12 mouse cellular contexts compared by ENCODE assay signal in genomic region chrX:152834940-152835339, GRCm38 (mm10). TPM values are rescaled to one million over a fixed set of nuclear protein-coding genes. Genes with fewer than 3 reads are reported as not detected.
DNase-seq lines count a peak whose midpoint lies in the region; ATAC-seq and TF ChIP-seq lines count a peak whose summit lies in the region.
"Not testable (repeated sequence)": the region's sequence is repeated elsewhere in the genome, so short reads cannot be mapped to it uniquely, and the experiment has no call there.
"Had no signal": no experiment of that assay in that cellular context is flagged by ENCODE, and none has a peak within 500 bp of the region (broad histone marks: within the 10 kb centered on the region; RNA-seq: fewer than 3 reads in every experiment).

No protein-coding gene starts in this region.

- ATAC-seq in limb, embryonic 14.5 days (ENCODE audit: low FRiP score, low read depth); midbrain, postnatal 0 days (ENCODE audit: low FRiP score): not testable (repeated sequence)

- DNase-seq in MEL-GATA-1-ER (ENCODE audit: extremely low read depth, low read depth): peak; percentile 10
- DNase-seq in c-Kit-positive CD71-positive TER-119-positive erythroid progenitor cells, embryonic 14.5 days (ENCODE audit: low spot score): peak; percentile 3
- peak; percentile 12 for DNase-seq in embryonic facial prominence, embryonic 10.5 days (ENCODE audit: low spot score)
- peak; percentile 2 to 34 for DNase-seq in heart, postnatal 14 days
- peak; percentile 9 for DNase-seq in kidney, postnatal 10 days
- peak; percentile 52 for DNase-seq in limb, embryonic 14.5 days (ENCODE audit: low spot score)
- DNase-seq in midbrain, postnatal 0 days (ENCODE audit: low spot score): peak; percentile 63
- DNase-seq in skeletal muscle tissue, adult 2 months (ENCODE audit: low read depth, low spot score): peak; percentile 0

- 26% methylated on average over 5 of the region's 5 CpGs for WGBS in embryonic facial prominence, embryonic 10.5 days
- 23% methylated on average over 5 of the region's 5 CpGs for WGBS in limb, embryonic 14.5 days
- WGBS in midbrain, postnatal 0 days: 27% methylated on average over 5 of the region's 5 CpGs

- not testable (repeated sequence) for H3K36me3 ChIP-seq in embryonic facial prominence, embryonic 10.5 days (replicated peaks); limb, embryonic 14.5 days (ENCODE audit: control insufficient read depth, insufficient read depth, low read length); midbrain, postnatal 0 days (ENCODE audit: insufficient read depth, low read length)

- not testable (repeated sequence) for H3K9ac ChIP-seq in limb, embryonic 14.5 days (ENCODE audit: low read depth, low read length, severe bottlenecking); midbrain, postnatal 0 days (replicated peaks; ENCODE audit: low read length, poor library complexity, severe bottlenecking)

- H3K27me3 ChIP-seq in embryonic facial prominence, embryonic 10.5 days (replicated peaks; ENCODE audit: low read depth, poor library complexity, severe bottlenecking): peaks cover 14% of the 10 kb centered on the region
- not testable (repeated sequence) for H3K27me3 ChIP-seq in limb, embryonic 14.5 days (ENCODE audit: control insufficient read depth, insufficient read depth, low read length); midbrain, postnatal 0 days (ENCODE audit: insufficient read depth, low read length)

- TF ChIP-seq CTCF in midbrain, postnatal 0 days (IDR thresholded peaks at IDR 0.05): peak; percentile 80

- intact Hi-C loops in heart, postnatal 14 days (cut with DNase I): not testable (repeated sequence)

- not testable (repeated sequence) for H3K4me3 ChIP-seq in embryonic facial prominence, embryonic 10.5 days; limb, embryonic 14.5 days (replicated peaks; ENCODE audit: low read length); midbrain, postnatal 0 days (ENCODE audit: low read depth, low read length)

- H3K4me2 ChIP-seq in limb, embryonic 14.5 days (replicated peaks; ENCODE audit: low read depth, low read length, severe bottlenecking); midbrain, postnatal 0 days (ENCODE audit: low read depth, low read length, poor library complexity, severe bottlenecking): not testable (repeated sequence)

- H3K27ac ChIP-seq in embryonic facial prominence, embryonic 10.5 days (replicated peaks); limb, embryonic 14.5 days (replicated peaks; ENCODE audit: low read depth, low read length); midbrain, postnatal 0 days (ENCODE audit: low read depth, low read length): not testable (repeated sequence)

- H3K9me3 ChIP-seq in embryonic facial prominence, embryonic 10.5 days; limb, embryonic 14.5 days (ENCODE audit: control insufficient read depth, low read length); midbrain, postnatal 0 days (ENCODE audit: low read length): not testable (repeated sequence)

- TF ChIP-seq POLR2A in limb, embryonic 14.5 days (IDR thresholded peaks at IDR 0.05; ENCODE audit: borderline replicate concordance, extremely low read depth, insufficient read depth, insufficient read length): not testable (repeated sequence)

- not testable (repeated sequence) for H3K4me1 ChIP-seq in embryonic facial prominence, embryonic 10.5 days; limb, embryonic 14.5 days (ENCODE audit: control insufficient read depth, insufficient read depth, low read length); midbrain, postnatal 0 days (ENCODE audit: insufficient read depth, low read length)

RNA-seq across cellular contexts. Expression of gene Gpr143, which starts 53.2 kb away (rescaled TPM):
- polyA plus RNA-seq in embryonic facial prominence, embryonic 10.5 days (2016; fragmentation: Nextera tagmentation; extraction: Ambion mirVana): 0.19 and 0.30 TPM in 2 replicates
- not detected for total RNA-seq in heart, postnatal 14 days (2021)
- 0.29 and 0.45 TPM in 2 replicates for polyA plus RNA-seq in limb, embryonic 14.5 days (2012; rRNA removed)
- polyA plus RNA-seq in limb, embryonic 14.5 days (2014; fragmentation: Nextera tagmentation; extraction: Ambion mirVana): 0.39 and 0.53 TPM in 2 replicates
- 0.38 TPM in 1 of 2 replicates, not detected in the other for total RNA-seq in midbrain, postnatal 0 days (2014; rRNA removed)
- 0.16 and 0.17 TPM in 2 replicates for polyA plus RNA-seq in midbrain, postnatal 0 days (2015; fragmentation: Nextera tagmentation; extraction: Ambion mirVana)
- total RNA-seq: gastrocnemius, adult 8-10 months; megakaryocyte-erythroid progenitor cell, adult 5-6 weeks; neutrophil, adult 5-6 weeks had no signal
- polyA plus RNA-seq: erythroblast, embryonic 14.5 days had no signal

Comparison
In these comparisons a context has a peak if more than half of its experiments do, and no peak if none do; other contexts are left out.
1. DNase-seq: peak in every context shown above with its lines; median percentile 63 in midbrain, postnatal 0 days; 52 in limb, embryonic 14.5 days; 18 in heart, postnatal 14 days; 12 in embryonic facial prominence, embryonic 10.5 days; 10 in MEL-GATA-1-ER; 9 in kidney, postnatal 10 days; 3 in c-Kit-positive CD71-positive TER-119-positive erythroid progenitor cells, embryonic 14.5 days; 0 in skeletal muscle tissue, adult 2 months.